Mouse (Mus musculus) cortical plate, adult 2 months (tissue): Measurements from ENCODE around the gene Acsl6. TPM values are rescaled to one million over a fixed set of nuclear protein-coding genes. Genes with fewer than 3 reads are reported as not detected.

Source experiments
- H3K27ac ChIP-seq: fragments of 200-500 bp; 2 replicates; pipeline ENCODE4 v1.5.1; 2012; ENCODE audit warnings: low read length, control low read depth, inconsistent platforms; ENCODE audit not compliant: insufficient read depth
- H3K4me1 ChIP-seq: fragments of 200-500 bp; 2 replicates; pipeline ENCODE4 v1.6.1; 2011; ENCODE audit warnings: low read length; ENCODE audit not compliant: control insufficient read depth, insufficient read depth
- H3K4me3 ChIP-seq: fragments of 200-500 bp; 2 replicates; pipeline ENCODE4 v1.5.1; 2011; ENCODE audit warnings: mild to moderate bottlenecking, low read length, control low read depth; ENCODE audit not compliant: insufficient read depth
- CTCF ChIP-seq: fragments of 200-500 bp; IDR thresholded peaks from 2 replicates; pipeline ENCODE4 v1.5.1; 2011; ENCODE audit warnings: mild to moderate bottlenecking, control low read depth, low read length; ENCODE audit not compliant: insufficient read depth; ENCODE audit errors: extremely low read depth
- POLR2A ChIP-seq: fragments of 200-500 bp; IDR thresholded peaks from 2 replicates; pipeline ENCODE4 v1.6.1; 2011; ENCODE audit warnings: mild to moderate bottlenecking, low read length, control low read depth; ENCODE audit not compliant: insufficient read depth; ENCODE audit errors: extremely low read depth
- polyA plus RNA-seq: library from polyadenylated mRNA; depleted of rRNA; stranded (reverse); fragments of >200 nt; gene quantifications from 2 replicates; pipeline ENCODE4 v1.2.3, GENCODE M21; 2012

Gene Acsl6
- polyA plus RNA-seq, 1 experiment = 192 TPM

GRCm38 (mm10) chr11:54307139-54307816 is 3.7 kb downstream of the Acsl6 start:
- peaks cover 12% of the 10 kb centered on the region for H3K4me1 ChIP-seq
- no peak overlapping the region for H3K4me3 ChIP-seq
- peak; percentile 77 for TF ChIP-seq CTCF
- no peak for TF ChIP-seq POLR2A
- H3K27ac ChIP-seq = no peak overlapping the region

GRCm38 (mm10) chr11:54310588-54310987 is 7.0 kb downstream of the Acsl6 start:
- Histone ChIP-seq H3K4me3 (no peak overlapping the region), H3K4me1 (peaks cover 18% of the 10 kb centered on the region), H3K27ac (no peak overlapping the region)
- TF ChIP-seq CTCF (no peak), POLR2A (no peak)

- no peak for TF ChIP-seq POLR2A
- no peak for TF ChIP-seq CTCF
- H3K4me1 ChIP-seq = peaks cover 20% of the 10 kb centered on the region
- no peak overlapping the region for H3K4me3 ChIP-seq
- H3K27ac ChIP-seq = no peak overlapping the region
These were observed 8.4 kb downstream of the Acsl6 start for GRCm38 (mm10) chr11:54312021-54312420.

- Histone ChIP-seq H3K27ac (peak overlapping the region; percentile 43), H3K4me3 (no peak overlapping the region), H3K4me1 (peaks cover 20% of the 10 kb centered on the region)
- no peak for TF ChIP-seq POLR2A
- no peak for TF ChIP-seq CTCF
These were observed 9.0 kb downstream of the Acsl6 start for GRCm38 (mm10) chr11:54312603-54313002.

- TF ChIP-seq CTCF (no peak), POLR2A (no peak)
- Histone ChIP-seq H3K4me1 (peaks cover 20% of the 10 kb centered on the region), H3K4me3 (no peak overlapping the region), H3K27ac (no peak overlapping the region)
These were observed 10.1 kb downstream of the Acsl6 start for GRCm38 (mm10) chr11:54313391-54314360.

GRCm38 (mm10) chr11:54314740-54315139 is 11.1 kb downstream of the Acsl6 start:
- peak overlapping the region; percentile 37 for H3K4me3 ChIP-seq
- peaks cover 19% of the 10 kb centered on the region for H3K4me1 ChIP-seq
- TF ChIP-seq POLR2A = peak; percentile 49; the same call in 1 of the 2 replicates
- TF ChIP-seq CTCF = no peak
- peak overlapping the region; percentile 61; the same call in 1 of the 2 replicates for H3K27ac ChIP-seq

GRCm38 (mm10) chr11:54315336-54315735 is 11.7 kb downstream of the Acsl6 start:
- Histone ChIP-seq H3K4me1 (peaks cover 16% of the 10 kb centered on the region), H3K4me3 (peak overlapping the region; percentile 37), H3K27ac (peak overlapping the region; percentile 61; the same call in 1 of the 2 replicates)
- TF ChIP-seq CTCF = no peak
- TF ChIP-seq POLR2A = no peak

- Histone ChIP-seq H3K4me1 (peaks cover 16% of the 10 kb centered on the region), H3K4me3 (no peak overlapping the region), H3K27ac (no peak overlapping the region)
- no peak for TF ChIP-seq POLR2A
- no peak for TF ChIP-seq CTCF
These were observed 13.8 kb downstream of the Acsl6 start for GRCm38 (mm10) chr11:54317361-54317760.

GRCm38 (mm10) chr11:54317795-54318194 is 14.2 kb downstream of the Acsl6 start:
- peaks cover 14% of the 10 kb centered on the region for H3K4me1 ChIP-seq
- no peak overlapping the region for H3K27ac ChIP-seq
- TF ChIP-seq CTCF (no peak), POLR2A (no peak)
- H3K4me3 ChIP-seq = no peak overlapping the region
